Mouse (Mus musculus) lung, embryonic 16.5 days (tissue): ENCODE measurements around the gene 4930486L24Rik. TPM values are rescaled to one million over a fixed set of nuclear protein-coding genes. Genes with fewer than 3 reads are reported as not detected.

ENCODE experiments used
- polyA plus RNA-seq: library from polyadenylated mRNA; unstranded; fragments of >200 nt; fragmentation: Nextera tagmentation; extraction: Ambion mirVana; gene quantifications from 2 replicates; pipeline ENCODE4 v1.2.1, GENCODE M21; 2015

Gene 4930486L24Rik
- polyA plus RNA-seq, 1 experiment from 2014 or later = not detected

Other genes with a start within 250 kb of the 4930486L24Rik start
- not detected in 2 replicates for gene BC051665, start 78.1 kb downstream of the 4930486L24Rik start, polyA plus RNA-seq
- not detected in 2 replicates for gene Ctsll3, start 61.6 kb downstream of the 4930486L24Rik start, polyA plus RNA-seq
- gene Gm49392, start 32.4 kb upstream of the 4930486L24Rik start, polyA plus RNA-seq = 0.90 and 1.1 TPM in 2 replicates
- gene Ctla2b, start 33.0 kb upstream of the 4930486L24Rik start, polyA plus RNA-seq = 8.9 TPM in 2 replicates
- gene Tpbpb, start 40.4 kb upstream of the 4930486L24Rik start, polyA plus RNA-seq = not detected in 2 replicates
- gene Gm49393, start 71.1 kb upstream of the 4930486L24Rik start, polyA plus RNA-seq = 0.55 TPM in 1 of 2 replicates, not detected in the other
- gene Gm49391, start 72.1 kb upstream of the 4930486L24Rik start, polyA plus RNA-seq = 2.4 and 5.5 TPM in 2 replicates
- 94.8 and 103 TPM in 2 replicates for gene Ctla2a, start 72.2 kb upstream of the 4930486L24Rik start, polyA plus RNA-seq
- not detected in 2 replicates for gene Tpbpa, start 77.5 kb upstream of the 4930486L24Rik start, polyA plus RNA-seq
- not detected in 2 replicates for gene Ctsj, start 141.5 kb upstream of the 4930486L24Rik start, polyA plus RNA-seq
- not detected in 2 replicates for gene Ctsq, start 176.2 kb upstream of the 4930486L24Rik start, polyA plus RNA-seq